Mouse (Mus musculus) midbrain, embryonic 10.5 days (tissue): ENCODE results near the gene Eml3. TPM values are rescaled to one million over a fixed set of nuclear protein-coding genes. Genes with fewer than 3 reads are reported as not detected.
A peak's percentile ranks its signal among the peaks of the same experiment; 100 is the strongest.

ENCODE experiments used
- DNase-seq: peaks from one replicate; pipeline ENCODE4 v3.0.0-alpha.2; 2017; ENCODE audit warnings: low spot score
- H3K27ac ChIP-seq: fragments of 300-500 bp; sonication (generic); replicated peaks from 2 replicates; pipeline ENCODE4 v1.5.1; 2016; ENCODE audit warnings: mild to moderate bottlenecking
- H3K27me3 ChIP-seq: fragments of 300-500 bp; sonication (generic); 2 replicates; pipeline ENCODE4 v1.6.1; 2016; ENCODE audit warnings: low read depth, mild to moderate bottlenecking; ENCODE audit not compliant: poor library complexity, severe bottlenecking
- H3K36me3 ChIP-seq: fragments of 300-500 bp; sonication (generic); 2 replicates; pipeline ENCODE4 v1.6.1; 2016; ENCODE audit warnings: mild to moderate bottlenecking, moderate library complexity
- H3K4me1 ChIP-seq: fragments of 300-500 bp; sonication (generic); 2 replicates; pipeline ENCODE4 v1.6.1; 2016
- H3K4me3 ChIP-seq: fragments of 300-500 bp; sonication (generic); 2 replicates; pipeline ENCODE4 v1.5.1; 2016; ENCODE audit warnings: mild to moderate bottlenecking, moderate library complexity
- H3K9me3 ChIP-seq: fragments of 300-500 bp; sonication (generic); replicated peaks from 2 replicates; pipeline ENCODE4 v1.6.1; 2016; ENCODE audit warnings: mild to moderate bottlenecking
- WGBS: fragments of 180-500 bp; shearing (Covaris S2); methylation state at CpG from one replicate; pipeline ENCODE4 v1.1.7; 2016; 5-methylcytosine and 5-hydroxymethylcytosine counted together
- polyA plus RNA-seq: library from polyadenylated mRNA; unstranded; fragments of >200 nt; fragmentation: Nextera tagmentation; extraction: Ambion mirVana; gene quantifications from 2 replicates; pipeline ENCODE4 v1.2.1, GENCODE M21; 2016

The Eml3 gene
- polyA plus RNA-seq, 1 experiment from 2014 or later = 22.9 TPM

DNA sequence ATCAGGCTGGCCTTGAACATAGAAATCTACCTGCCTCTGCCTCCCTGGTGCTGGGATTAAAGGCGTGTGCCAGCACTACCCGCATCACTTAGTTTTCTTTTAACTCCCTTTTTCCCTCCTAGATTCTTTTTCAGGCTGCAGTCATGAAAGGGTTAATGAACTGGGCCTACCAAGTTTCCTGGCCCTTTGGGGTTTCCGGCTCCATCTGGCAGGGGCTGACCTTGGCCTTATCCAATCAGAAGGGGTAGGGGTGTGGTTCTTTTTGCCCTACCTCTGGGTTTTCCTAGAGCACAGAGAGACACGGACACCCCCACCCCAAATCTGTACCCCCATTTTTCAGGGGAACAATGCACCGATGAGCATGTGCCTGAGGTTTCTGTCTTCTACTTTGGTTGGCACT, 15.4 kb downstream of the Eml3 start:
- no peaks in the 10 kb centered on the region for H3K27me3 ChIP-seq

DNA sequence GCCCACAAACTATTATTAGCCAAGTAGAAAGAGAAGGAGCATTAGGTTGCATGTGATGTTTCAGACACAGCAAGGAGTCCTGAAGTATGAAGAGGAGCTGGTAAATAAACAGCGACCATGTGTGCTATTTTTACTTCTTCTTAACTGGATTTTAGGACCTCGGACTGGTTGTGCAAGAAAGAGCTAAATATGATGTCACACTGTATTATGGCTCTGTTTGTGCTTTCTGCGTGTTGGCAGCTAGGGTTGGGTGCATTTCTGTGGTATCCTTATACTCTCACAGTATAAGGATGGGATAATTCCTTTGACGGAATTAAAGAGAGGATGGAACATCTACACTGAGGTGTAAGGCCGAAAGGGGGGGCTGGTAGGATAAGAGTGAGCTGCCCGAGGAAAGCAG, 15.9 kb downstream of the Eml3 start:
- Histone ChIP-seq H3K9me3 (no peaks in the 10 kb centered on the region), H3K27ac (0 out of 2 replicates have a peak overlapping the region, but pooled peaks have one; percentile 10), H3K4me3 (peak overlapping the region; percentile 5; the same call in 1 of the 2 replicates), H3K36me3 (peaks cover 72% of the 10 kb centered on the region), H3K4me1 (peaks cover 34% of the 10 kb centered on the region), H3K27me3 (no peaks in the 10 kb centered on the region)
- WGBS = 88% methylated on average over 6 of the region's 6 CpGs
- no peak for DNase-seq

More for the DNA sequence above, 15.4 kb downstream of the Eml3 start:
- H3K27ac ChIP-seq = 0 out of 2 replicates have a peak overlapping the region, but pooled peaks have one; percentile 10
- H3K4me1 ChIP-seq = peaks cover 34% of the 10 kb centered on the region
- peak; percentile 61 for DNase-seq
- H3K4me3 ChIP-seq = peak overlapping the region; percentile 5; the same call in 1 of the 2 replicates
- H3K36me3 ChIP-seq = peaks cover 68% of the 10 kb centered on the region
- 70% methylated on average over 5 of the region's 5 CpGs for WGBS
- H3K9me3 ChIP-seq = no peaks in the 10 kb centered on the region

- Histone ChIP-seq H3K36me3 (peaks cover 89% of the 10 kb centered on the region), H3K27me3 (no peaks in the 10 kb centered on the region), H3K27ac (no peak overlapping the region), H3K9me3 (no peaks in the 10 kb centered on the region), H3K4me1 (peaks cover 22% of the 10 kb centered on the region), H3K4me3 (no peak overlapping the region)
- 95% methylated on average over 7 of the region's 7 CpGs for WGBS
- DNase-seq = no peak
Measured at GRCm38 (mm10) chr19:8946929-8947328, 17.6 kb downstream of the Eml3 start.

GRCm38 (mm10) chr19:8950190-8950589, 20.8 kb downstream of the Eml3 start:
- 95% methylated on average over 5 of the region's 5 CpGs for WGBS
- Histone ChIP-seq H3K27me3 (no peaks in the 10 kb centered on the region), H3K9me3 (no peaks in the 10 kb centered on the region), H3K4me1 (peaks cover 25% of the 10 kb centered on the region), H3K27ac (no peak overlapping the region), H3K36me3 (peaks cover 80% of the 10 kb centered on the region), H3K4me3 (no peak overlapping the region)
- DNase-seq = no peak

DNA sequence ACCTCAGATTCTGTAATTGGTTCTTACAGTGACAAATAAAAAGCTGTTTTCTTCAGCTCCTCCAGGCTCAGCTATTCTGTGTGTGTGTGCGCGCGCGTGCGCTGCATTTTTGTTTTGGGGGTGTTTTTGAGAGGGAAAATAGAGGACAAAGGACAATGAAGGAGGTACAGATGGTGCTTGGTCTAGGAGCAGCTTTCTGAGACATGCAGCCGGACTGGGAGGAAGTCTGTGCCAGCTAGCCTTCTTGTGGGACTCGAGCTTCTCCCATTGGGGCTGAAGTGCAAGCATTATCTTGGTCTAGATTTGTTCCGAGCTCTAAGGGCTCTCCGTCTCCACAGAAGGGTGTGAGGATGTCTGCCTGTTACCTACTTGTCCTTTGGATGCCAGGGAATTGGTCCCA, 22.9 kb downstream of the Eml3 start:
- 91% methylated on average over 9 of the region's 9 CpGs for WGBS
- no peak for DNase-seq
- Histone ChIP-seq H3K4me3 (peak overlapping the region; percentile 81; the same call in 1 of the 2 replicates), H3K27ac (peak overlapping the region; percentile 86; the same call in 1 of the 2 replicates), H3K4me1 (peaks cover 27% of the 10 kb centered on the region), H3K36me3 (peaks cover 80% of the 10 kb centered on the region), H3K27me3 (no peaks in the 10 kb centered on the region), H3K9me3 (no peaks in the 10 kb centered on the region)

GRCm38 (mm10) chr19:8953135-8954039, 24.0 kb downstream of the Eml3 start, which contains the start of gene Tut1:
TSS of gene Tut1 (plus strand) at chr19:8953847.
- Histone ChIP-seq H3K36me3 (peaks cover 79% of the 10 kb centered on the region), H3K27ac (peak within 1 kb of the TSS; percentile 86), H3K27me3 (no peaks in the 10 kb centered on the region), H3K9me3 (no peaks in the 10 kb centered on the region), H3K4me3 (peak within 1 kb of the TSS; percentile 81), H3K4me1 (peaks cover 27% of the 10 kb centered on the region)
- 6% methylated on average over 46 of the region's 46 CpGs for WGBS
- peak; percentile 90 for DNase-seq

DNA sequence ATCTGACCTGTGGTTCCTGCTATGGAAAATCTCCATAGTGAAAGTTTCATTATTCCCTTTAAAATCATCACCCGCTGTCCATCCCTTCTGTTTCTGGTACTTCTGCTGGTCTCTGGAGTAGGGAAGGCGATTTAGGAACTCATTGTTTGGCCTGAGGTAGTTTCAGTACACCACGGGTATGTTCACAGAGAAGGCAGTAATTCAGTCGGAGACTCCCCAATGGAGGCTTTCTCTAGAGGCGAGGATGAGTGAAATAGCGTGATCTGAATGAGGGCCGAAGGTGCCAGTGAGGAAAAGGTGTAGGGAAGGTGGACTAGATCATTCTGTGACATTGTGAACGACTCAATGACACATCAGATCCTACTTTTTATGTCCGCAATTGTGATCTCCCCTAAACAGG, 24.8 kb downstream of the Eml3 start:
- peak overlapping the region; percentile 86 for H3K27ac ChIP-seq
- H3K27me3 ChIP-seq = no peaks in the 10 kb centered on the region
- 6% methylated on average over 9 of the region's 9 CpGs for WGBS
- H3K9me3 ChIP-seq = no peaks in the 10 kb centered on the region
- peak overlapping the region; percentile 81 for H3K4me3 ChIP-seq
- DNase-seq = no peak
- H3K4me1 ChIP-seq = peaks cover 27% of the 10 kb centered on the region
- H3K36me3 ChIP-seq = peaks cover 79% of the 10 kb centered on the region

GRCm38 (mm10) chr19:8962256-8962655, 32.9 kb downstream of the Eml3 start:
- H3K4me1 ChIP-seq = peaks cover 15% of the 10 kb centered on the region
- no peak for DNase-seq
- no peak overlapping the region for H3K27ac ChIP-seq
- 0 out of 2 replicates have a peak overlapping the region, but pooled peaks have one; percentile 1 for H3K4me3 ChIP-seq
- WGBS = 96% methylated on average over 2 of the region's 2 CpGs
- H3K36me3 ChIP-seq = peaks cover 88% of the 10 kb centered on the region
- no peaks in the 10 kb centered on the region for H3K9me3 ChIP-seq
- H3K27me3 ChIP-seq = no peaks in the 10 kb centered on the region

DNA sequence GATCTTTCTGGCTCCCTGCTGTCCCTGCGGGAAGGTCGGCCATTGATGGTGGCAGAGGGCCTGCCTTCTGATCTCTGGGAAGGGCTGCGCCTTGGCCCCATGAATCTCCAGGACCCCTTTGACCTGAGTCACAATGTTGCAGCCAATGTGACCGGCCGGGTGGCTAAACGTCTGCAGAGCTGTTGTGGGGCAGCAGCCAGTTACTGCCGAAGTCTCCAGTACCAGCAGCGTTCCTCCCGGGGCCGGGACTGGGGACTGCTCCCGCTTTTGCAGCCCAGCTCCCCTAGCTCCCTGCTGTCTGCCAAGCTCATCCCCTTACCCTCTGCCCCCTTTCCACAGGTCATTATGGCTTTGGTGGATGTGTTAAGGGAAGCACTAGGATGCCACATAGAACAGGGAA, 35.7 kb downstream of the Eml3 start:
- H3K4me1 ChIP-seq = peaks cover 29% of the 10 kb centered on the region
- H3K27me3 ChIP-seq = no peaks in the 10 kb centered on the region
- DNase-seq = no peak
- 94% methylated on average over 11 of the region's 11 CpGs for WGBS
- H3K27ac ChIP-seq = no peak overlapping the region
- H3K36me3 ChIP-seq = peaks cover 78% of the 10 kb centered on the region
- H3K4me3 ChIP-seq = 0 out of 2 replicates have a peak overlapping the region, but pooled peaks have one; percentile 16
- H3K9me3 ChIP-seq = no peaks in the 10 kb centered on the region

DNA sequence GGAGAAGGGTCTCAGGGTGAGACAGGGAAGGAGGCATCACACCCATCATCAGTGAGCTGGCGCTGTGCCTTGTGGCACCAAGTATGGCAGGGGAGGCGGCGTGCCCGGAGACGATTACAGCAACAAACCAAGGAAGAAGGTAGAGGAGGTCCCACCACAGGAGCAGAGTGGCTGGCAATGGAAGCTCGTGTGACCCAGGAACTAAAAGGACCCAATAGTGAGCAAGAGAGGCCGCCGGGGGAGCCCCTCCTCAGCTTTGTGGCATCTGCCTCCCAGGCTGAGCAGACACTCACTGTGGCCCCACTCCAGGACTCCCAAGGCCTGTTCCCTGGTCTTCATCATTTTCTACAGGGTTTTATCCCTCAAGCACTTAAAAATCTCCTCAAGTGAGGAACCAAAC, 36.4 kb downstream of the Eml3 start:
- WGBS = 81% methylated on average over 8 of the region's 8 CpGs
- Histone ChIP-seq H3K36me3 (peaks cover 78% of the 10 kb centered on the region), H3K9me3 (no peaks in the 10 kb centered on the region), H3K27me3 (no peaks in the 10 kb centered on the region), H3K27ac (peak overlapping the region; percentile 94), H3K4me1 (peaks cover 29% of the 10 kb centered on the region), H3K4me3 (peak overlapping the region; percentile 87)
- DNase-seq = no peak

DNA sequence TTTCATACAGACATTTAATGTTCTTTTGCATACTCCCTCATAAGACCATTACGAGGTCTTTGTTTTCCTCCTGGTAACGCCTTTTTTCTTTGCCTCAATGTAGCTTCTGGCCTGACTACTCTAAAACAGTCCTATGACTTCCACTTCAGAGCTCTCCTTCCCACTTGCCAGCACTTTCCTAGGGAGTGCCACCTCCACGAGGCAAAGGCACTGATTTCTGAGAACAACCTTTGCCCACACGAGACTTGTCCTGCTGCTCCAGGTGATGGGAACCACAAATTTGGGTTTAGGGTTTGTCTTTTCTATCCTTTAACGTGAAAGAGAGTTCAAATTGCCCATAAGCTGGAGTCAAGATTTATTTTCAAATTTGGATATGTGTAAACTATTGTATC, 36.8 kb downstream of the Eml3 start:
- WGBS = 50% methylated on average over 5 of the region's 5 CpGs

DNA sequence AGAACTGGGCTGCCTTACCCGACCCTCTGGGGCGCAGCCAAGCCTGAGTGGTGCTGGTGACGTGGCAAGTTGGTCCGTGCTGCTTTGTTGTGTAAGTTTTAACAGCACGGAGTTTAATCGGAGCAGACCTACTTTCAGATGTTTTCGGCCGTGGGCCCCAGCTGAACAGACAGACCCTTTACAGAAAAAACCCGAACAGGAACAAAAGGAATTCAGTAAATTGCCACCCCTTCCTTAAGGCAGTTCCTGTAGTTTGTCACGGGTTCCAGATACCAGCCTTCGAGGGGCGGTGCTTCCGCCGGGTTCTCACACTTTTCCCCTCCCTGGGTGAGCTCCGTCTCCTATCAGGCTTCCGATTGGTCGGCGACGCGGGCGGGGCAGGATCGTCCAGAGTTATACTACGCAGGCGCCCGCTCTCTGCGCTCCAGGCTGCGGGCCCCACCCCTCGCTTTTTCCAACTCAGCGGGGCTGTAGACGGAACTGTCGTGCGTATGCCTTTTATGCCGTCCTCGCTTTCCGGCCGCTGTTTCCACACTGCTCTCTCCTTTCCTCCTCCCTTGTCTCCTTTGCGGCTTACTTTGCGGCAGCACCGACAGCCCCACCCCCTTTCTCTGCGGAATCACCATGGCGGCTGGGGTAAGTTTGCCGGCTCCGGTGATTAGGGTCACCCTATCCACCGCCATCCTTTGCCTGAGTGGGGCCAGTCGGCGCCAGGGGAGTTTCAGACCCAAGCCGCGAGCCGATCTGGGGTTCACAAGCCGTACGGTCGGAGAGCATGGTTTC, 37.4 kb downstream of the Eml3 start, which contains the start of gene Eef1g:
Eef1g (plus strand) TSS at position 452 of the 783 bp plus-strand sequence.
- Histone ChIP-seq H3K27me3 (no peaks in the 10 kb centered on the region), H3K27ac (peak within 1 kb of the TSS; percentile 94), H3K9me3 (no peaks in the 10 kb centered on the region), H3K36me3 (peaks cover 78% of the 10 kb centered on the region), H3K4me1 (peaks cover 29% of the 10 kb centered on the region), H3K4me3 (peak within 1 kb of the TSS; percentile 87)
- DNase-seq = peak; percentile 100
- WGBS = 1% methylated on average over 52 of the region's 52 CpGs

More for the DNA sequence above, 36.8 kb downstream of the Eml3 start:
- Histone ChIP-seq H3K4me3 (peak overlapping the region; percentile 87), H3K4me1 (peaks cover 29% of the 10 kb centered on the region), H3K27me3 (no peaks in the 10 kb centered on the region), H3K36me3 (peaks cover 78% of the 10 kb centered on the region), H3K27ac (peak overlapping the region; percentile 94), H3K9me3 (no peaks in the 10 kb centered on the region)
- DNase-seq = no peak
